Mouse (Mus musculus) kidney, adult 11 months (tissue): ENCODE data around the gene Zfp879.
A peak's percentile ranks its signal among the peaks of the same experiment; 100 is the strongest.

Experiments used
- DNase-seq: peaks from one replicate; pipeline ENCODE4 v3.0.0; 2022

Zfp879 gene

GRCm38 (mm10) chr11:50841023-50841735 is at the start of gene Zfp879:
Gene Zfp879 (minus strand): TSS chr11:50841552.
- peak; percentile 94 for DNase-seq

- DNase-seq, result peak; percentile 93
Measured at GRCm38 (mm10) chr11:50887390-50888128, 46.2 kb upstream of the Zfp879 start, which contains the start of gene Zfp454. Gene Zfp454 (minus strand): TSS chr11:50887651.

GRCm38 (mm10) chr11:50886933-50887293 is 45.6 kb upstream of the Zfp879 start:
- no peak for DNase-seq

- no peak for DNase-seq
Measured at GRCm38 (mm10) chr11:50886231-50886932, 45.0 kb upstream of the Zfp879 start.

- DNase-seq, result no peak
Measured at GRCm38 (mm10) chr11:50883756-50884155, 42.4 kb upstream of the Zfp879 start.

GRCm38 (mm10) chr11:50878641-50879040 is 37.3 kb upstream of the Zfp879 start:
- no peak for DNase-seq

- DNase-seq, result no peak
Measured at GRCm38 (mm10) chr11:50850989-50851601, 9.7 kb upstream of the Zfp879 start.

- DNase-seq, result no peak
Measured at GRCm38 (mm10) chr11:50850177-50850735, 8.9 kb upstream of the Zfp879 start, which contains the start of gene Grm6. Gene Grm6 (plus strand): TSS chr11:50850685.

GRCm38 (mm10) chr11:50849310-50849709 is 8.0 kb upstream of the Zfp879 start:
- no peak for DNase-seq

- DNase-seq, result no peak
Measured at GRCm38 (mm10) chr11:50848520-50849137, 7.3 kb upstream of the Zfp879 start.

GRCm38 (mm10) chr11:50847047-50847446 is 5.7 kb upstream of the Zfp879 start:
- DNase-seq, result no peak

GRCm38 (mm10) chr11:50845951-50846350 is 4.6 kb upstream of the Zfp879 start:
- DNase-seq, result no peak

- DNase-seq, result no peak
Measured at GRCm38 (mm10) chr11:50835727-50836126, 5.6 kb downstream of the Zfp879 start.

- DNase-seq, result peak; percentile 80
Measured at GRCm38 (mm10) chr11:50827010-50827953, 14.1 kb downstream of the Zfp879 start, which contains the start of gene Zfp354c. Gene Zfp354c (minus strand): TSS chr11:50827724.

GRCm38 (mm10) chr11:50826214-50826613 is 15.1 kb downstream of the Zfp879 start:
- DNase-seq, result peak; percentile 19

- no peak for DNase-seq
Measured at GRCm38 (mm10) chr11:50814233-50814632, 27.1 kb downstream of the Zfp879 start.

GRCm38 (mm10) chr11:50798836-50799235 is 42.5 kb downstream of the Zfp879 start:
- no peak for DNase-seq

GRCm38 (mm10) chr11:50797674-50798073 is 43.7 kb downstream of the Zfp879 start:
- no peak for DNase-seq
